ENCODE assay signal across 8 mouse cellular contexts in genomic region chr14:47418666-47418991, GRCm38 (mm10). TPM values are rescaled to one million over a fixed set of nuclear protein-coding genes. Genes with fewer than 3 reads are reported as not detected.
DNase-seq lines count a peak whose midpoint lies in the region; ATAC-seq and TF ChIP-seq lines count a peak whose summit lies in the region.

No protein-coding gene starts in this region.

- peaks cover 36% of the 10 kb centered on the region for H3K36me3 ChIP-seq in E14TG2a.4 (ENCODE audit: insufficient read depth, low read length)
- no peaks in the 10 kb centered on the region for H3K36me3 ChIP-seq in forebrain, embryonic 16.5 days (ENCODE audit: control insufficient read depth, insufficient read depth)
- H3K36me3 ChIP-seq in liver, embryonic 16.5 days (ENCODE audit: control insufficient read depth, insufficient read depth) = peaks cover 28% of the 10 kb centered on the region

- no peaks in the 10 kb centered on the region for H3K27me3 ChIP-seq in E14TG2a.4 (ENCODE audit: insufficient read depth, low read length)
- no peaks in the 10 kb centered on the region for H3K27me3 ChIP-seq in forebrain, embryonic 16.5 days (replicated peaks; ENCODE audit: control insufficient read depth, insufficient read depth, low read length)
- no peaks in the 10 kb centered on the region for H3K27me3 ChIP-seq in liver, embryonic 16.5 days (ENCODE audit: control insufficient read depth, insufficient read depth, low read depth, low read length)

- peak overlapping the region; percentile 77 for H3K27ac ChIP-seq in gastrocnemius, adult 2 months
- H3K27ac ChIP-seq in forebrain, embryonic 16.5 days (ENCODE audit: low read length) = no peak overlapping the region
- H3K27ac ChIP-seq in liver, embryonic 16.5 days (ENCODE audit: low read length) = peak overlapping the region; percentile 74

- no peak for ATAC-seq in forebrain, embryonic 16.5 days
- no peak for ATAC-seq in liver, embryonic 16.5 days (ENCODE audit: low read depth)

- peak overlapping the region; percentile 55 for H3K9ac ChIP-seq in forebrain, embryonic 16.5 days (replicated peaks; ENCODE audit: low read depth, low read length)
- H3K9ac ChIP-seq in liver, embryonic 16.5 days (ENCODE audit: low read depth, low read length) = peak overlapping the region; percentile 51

- intact Hi-C loops in gastrocnemius, adult 2 months (cut with DNase I) = no loop called here

- WGBS in forebrain, embryonic 16.5 days = 54% methylated on average over 5 of the region's 5 CpGs
- 35% methylated on average over 5 of the region's 5 CpGs for WGBS in liver, embryonic 16.5 days (ENCODE audit: insufficient replicate concordance)

- TF ChIP-seq CTCF in gastrocnemius, adult 2 months (IDR thresholded peaks at IDR 0.05) = no peak
- no peak for TF ChIP-seq CTCF in E14TG2a.4 (conservative IDR thresholded peaks at IDR 0.05; ENCODE audit: low read length)

- peak overlapping the region; percentile 81 for H3K4me2 ChIP-seq in forebrain, embryonic 16.5 days (ENCODE audit: low read length)
- H3K4me2 ChIP-seq in liver, embryonic 16.5 days (ENCODE audit: low read depth, low read length) = peak overlapping the region; percentile 62

- no peak for DNase-seq in gastrocnemius, adult 2 months
- no peak for DNase-seq in gastrocnemius, adult 8-10 months (ENCODE audit: low spot score in 2 of 2)
- no peak for DNase-seq in retina, postnatal 1 day
- DNase-seq in adrenal gland, adult 18-20 months (ENCODE audit: low spot score in 2 of 2) = no peak
- no peak for DNase-seq in frontal cortex, postnatal 10 days (ENCODE audit: low spot score in 2 of 2)

- H3K4me1 ChIP-seq in E14TG2a.4 (replicated peaks; ENCODE audit: low read depth, low read length) = peaks cover 75% of the 10 kb centered on the region
- H3K4me1 ChIP-seq in forebrain, embryonic 16.5 days (replicated peaks; ENCODE audit: control insufficient read depth, insufficient read depth, low read length) = peaks cover 16% of the 10 kb centered on the region
- H3K4me1 ChIP-seq in liver, embryonic 16.5 days (ENCODE audit: control insufficient read depth, low read depth, low read length) = peaks cover 24% of the 10 kb centered on the region

- H3K4me3 ChIP-seq in gastrocnemius, adult 2 months = peak overlapping the region; percentile 78
- H3K4me3 ChIP-seq in E14TG2a.4 (replicated peaks; ENCODE audit: low read length) = peak overlapping the region; percentile 86
- H3K4me3 ChIP-seq in forebrain, embryonic 16.5 days (replicated peaks; ENCODE audit: low read length) = peak overlapping the region; percentile 59
- H3K4me3 ChIP-seq in liver, embryonic 16.5 days (ENCODE audit: low read depth, low read length) = peak overlapping the region; percentile 77

- no peaks in the 10 kb centered on the region for H3K9me3 ChIP-seq in E14TG2a.4 (ENCODE audit: low read length)
- no peaks in the 10 kb centered on the region for H3K9me3 ChIP-seq in forebrain, embryonic 16.5 days (ENCODE audit: control insufficient read depth, low read length)
- H3K9me3 ChIP-seq in liver, embryonic 16.5 days (replicated peaks; ENCODE audit: control insufficient read depth, low read length) = no peaks in the 10 kb centered on the region

RNA-seq across cellular contexts. Expression of gene Dlgap5, which starts 0.4 kb away (rescaled TPM):
- total RNA-seq in gastrocnemius, adult 2 months (2021) = not detected
- not detected for total RNA-seq in gastrocnemius, adult 8-10 months (2022)
- polyA plus RNA-seq in forebrain, embryonic 16.5 days (2015; fragmentation: Nextera tagmentation; extraction: Ambion mirVana) = 15.9 and 16.5 TPM in 2 replicates
- polyA plus RNA-seq in liver, embryonic 16.5 days (2015; fragmentation: Nextera tagmentation; extraction: Ambion mirVana) = 43.3 and 49.9 TPM in 2 replicates
- 1 to 10 TPM in 1 of 2 experiments, under 1 TPM in 1; 0.93 to 2.2 TPM for total RNA-seq in adrenal gland, adult 18-20 months (2021)

RNA-seq across cellular contexts. Expression of gene Fbxo34, which starts 31.6 kb away (rescaled TPM):
- 10 to 100 TPM; 10.7 to 12.3 TPM for total RNA-seq in gastrocnemius, adult 2 months (2021)
- 10 to 100 TPM; 10.2 to 15.1 (median 10.7) TPM for total RNA-seq in gastrocnemius, adult 8-10 months (2022)
- polyA plus RNA-seq in forebrain, embryonic 16.5 days (2015; fragmentation: Nextera tagmentation; extraction: Ambion mirVana) = 20.3 and 23.1 TPM in 2 replicates
- 38.3 and 41.6 TPM in 2 replicates for polyA plus RNA-seq in liver, embryonic 16.5 days (2015; fragmentation: Nextera tagmentation; extraction: Ambion mirVana)
- total RNA-seq in adrenal gland, adult 18-20 months (2021) = 10 to 100 TPM; 21.5 to 28.3 TPM

RNA-seq across cellular contexts. Expression of gene Lgals3, which starts 51.1 kb away (rescaled TPM):
- total RNA-seq in gastrocnemius, adult 2 months (2021) = 1 to 10 TPM; 2.9 to 4.0 TPM
- 1 to 10 TPM; 2.1 to 8.5 (median 4.6) TPM for total RNA-seq in gastrocnemius, adult 8-10 months (2022)
- polyA plus RNA-seq in forebrain, embryonic 16.5 days (2015; fragmentation: Nextera tagmentation; extraction: Ambion mirVana) = 2.2 and 2.9 TPM in 2 replicates
- polyA plus RNA-seq in liver, embryonic 16.5 days (2015; fragmentation: Nextera tagmentation; extraction: Ambion mirVana) = 41.4 and 45.8 TPM in 2 replicates
- total RNA-seq in adrenal gland, adult 18-20 months (2021) = 10 to 100 TPM; 18.5 to 42.1 TPM
